Mouse (Mus musculus) thymus, postnatal 25 days (tissue): ENCODE data around the gene Gzmn.
"Not testable (repeated sequence)": the region's sequence is repeated elsewhere in the genome, so short reads cannot be mapped to it uniquely, and the experiment has no call there.

ENCODE experiments used
- DNase-seq: peaks from one replicate; pipeline ENCODE4 v3.0.0; 2022

Gene Gzmn

GRCm38 (mm10) chr14:56174499-56174898, at the start of gene Gzmn:
Gene Gzmn, minus strand, starts transcription at chr14:56174599.
- no peak for DNase-seq

- DNase-seq = no peak
These were observed 36.9 kb upstream of the Gzmn start, which contains the start of gene Gzmf for GRCm38 (mm10) chr14:56211317-56211716. Gene Gzmf, minus strand, starts transcription at chr14:56211417.

- no peak for DNase-seq
These were observed 31.2 kb upstream of the Gzmn start for GRCm38 (mm10) chr14:56205613-56206012.

DNA sequence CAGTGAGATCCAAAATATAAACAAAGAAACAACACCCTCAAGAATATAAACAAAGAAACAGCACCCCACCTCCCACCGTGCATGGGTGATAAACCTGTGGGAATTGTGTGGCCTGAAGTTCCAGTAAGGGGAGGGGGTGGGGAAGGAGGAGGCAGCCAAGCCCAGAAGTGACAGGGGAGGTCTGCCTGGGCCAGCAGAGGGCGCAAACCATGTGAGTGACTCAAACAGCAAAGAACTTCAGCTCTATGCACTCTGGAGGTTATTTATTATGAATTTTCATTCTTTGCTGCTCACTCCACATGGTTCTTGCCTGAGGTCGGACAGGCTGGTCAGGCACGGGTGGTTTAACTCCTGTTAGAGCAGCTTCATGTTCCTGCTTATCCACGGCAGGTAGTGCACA, 30.6 kb upstream of the Gzmn start:
- DNase-seq = peak; percentile 48

- peak; percentile 72 for DNase-seq
These were observed 29.6 kb upstream of the Gzmn start for GRCm38 (mm10) chr14:56203975-56204374.

DNA sequence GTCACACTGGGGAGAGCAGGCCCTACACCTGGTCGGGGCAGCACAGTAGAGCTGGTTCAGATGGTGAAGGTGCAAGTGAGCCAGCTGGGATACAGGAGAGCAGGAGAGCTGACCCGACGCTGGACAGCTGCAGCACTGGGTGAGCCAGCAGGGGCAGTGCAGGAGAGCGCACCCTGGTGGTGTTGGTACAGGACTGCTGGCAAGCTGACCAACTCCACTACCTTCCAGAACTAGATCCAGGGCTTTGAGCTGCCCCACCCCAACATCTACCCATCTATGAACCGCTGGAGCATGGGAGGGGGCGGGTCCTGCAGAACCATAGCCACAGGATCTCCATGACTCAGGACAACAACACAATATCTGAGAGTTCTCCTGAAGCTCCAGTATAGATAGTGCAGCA, 12.5 kb upstream of the Gzmn start:
- DNase-seq = no peak

DNA sequence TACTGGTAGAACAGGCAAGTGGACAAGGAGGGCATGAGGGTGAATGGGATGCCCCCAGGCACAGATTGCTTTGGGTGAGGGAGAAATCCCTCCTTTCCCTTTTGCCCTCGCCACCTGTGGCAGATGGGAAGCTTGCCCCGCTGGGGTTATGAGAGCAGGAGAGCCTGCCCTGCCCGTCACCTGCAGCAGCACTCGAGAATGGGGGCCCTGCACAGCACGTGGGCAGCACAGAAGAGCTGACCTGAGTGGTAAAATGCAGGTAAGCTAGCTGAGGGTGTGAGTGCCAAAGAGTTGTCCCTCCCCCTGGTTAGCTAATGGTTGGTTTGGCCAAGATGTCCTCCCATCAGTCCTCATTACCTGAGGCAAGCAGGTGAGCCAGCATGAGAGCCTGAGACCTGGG, 12.1 kb upstream of the Gzmn start:
- no peak for DNase-seq

- peak; percentile 44 for DNase-seq
These were observed 3.3 kb upstream of the Gzmn start for GRCm38 (mm10) chr14:56177651-56178050.

DNA sequence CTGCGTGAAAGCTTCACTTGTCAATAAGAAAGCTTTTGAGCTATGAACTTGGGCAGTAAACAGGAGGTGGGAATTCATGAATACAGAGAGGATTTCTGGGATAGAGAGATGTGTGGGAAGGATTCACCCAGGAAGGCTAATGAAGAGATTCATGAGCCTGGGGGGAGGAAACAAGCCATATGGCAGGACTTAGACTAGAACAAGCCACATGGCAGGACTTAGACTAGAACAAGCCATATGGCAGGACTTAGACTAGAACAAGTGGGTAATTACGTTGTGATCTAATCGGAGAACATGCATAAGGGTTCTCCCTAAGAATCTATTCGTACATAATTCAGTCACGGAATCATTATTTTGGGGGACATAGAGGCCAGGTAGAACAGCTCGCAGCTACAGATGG, 1.0 kb downstream of the Gzmn start:
- no peak for DNase-seq

GRCm38 (mm10) chr14:56172744-56173143, 1.7 kb downstream of the Gzmn start:
- DNase-seq = no peak

GRCm38 (mm10) chr14:56168009-56168408, 6.4 kb downstream of the Gzmn start:
- no peak for DNase-seq

GRCm38 (mm10) chr14:56162109-56162508, 12.3 kb downstream of the Gzmn start:
- DNase-seq = no peak

DNA sequence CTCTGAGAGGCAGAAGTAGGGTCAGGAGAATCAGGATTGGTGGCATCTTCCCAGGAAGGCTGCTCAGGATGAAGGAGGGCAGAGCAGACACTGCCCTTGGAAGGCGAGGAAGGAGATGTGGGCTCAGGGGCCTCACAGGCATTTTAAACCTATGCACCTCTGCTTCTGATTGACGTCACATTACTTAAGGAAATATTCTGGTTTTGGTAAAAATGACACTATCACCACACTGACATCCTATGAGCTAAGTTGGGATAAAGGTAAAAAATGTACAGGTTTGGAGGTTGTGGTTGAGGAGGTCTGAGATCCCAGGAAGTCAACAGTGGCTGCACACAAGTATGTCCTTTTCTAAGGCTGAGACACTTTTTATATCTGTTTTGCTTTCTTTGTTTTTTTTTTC, 14.9 kb downstream of the Gzmn start, which contains the start of gene Gzmg:
Gene Gzmg, minus strand, starts transcription at position 101 of the 400 bp plus-strand sequence.
- not testable (repeated sequence) for DNase-seq

- DNase-seq = peak; percentile 4
These were observed 19.1 kb downstream of the Gzmn start for GRCm38 (mm10) chr14:56155340-56155739.

GRCm38 (mm10) chr14:56133675-56134074, 40.7 kb downstream of the Gzmn start:
- not testable (repeated sequence) for DNase-seq

DNA sequence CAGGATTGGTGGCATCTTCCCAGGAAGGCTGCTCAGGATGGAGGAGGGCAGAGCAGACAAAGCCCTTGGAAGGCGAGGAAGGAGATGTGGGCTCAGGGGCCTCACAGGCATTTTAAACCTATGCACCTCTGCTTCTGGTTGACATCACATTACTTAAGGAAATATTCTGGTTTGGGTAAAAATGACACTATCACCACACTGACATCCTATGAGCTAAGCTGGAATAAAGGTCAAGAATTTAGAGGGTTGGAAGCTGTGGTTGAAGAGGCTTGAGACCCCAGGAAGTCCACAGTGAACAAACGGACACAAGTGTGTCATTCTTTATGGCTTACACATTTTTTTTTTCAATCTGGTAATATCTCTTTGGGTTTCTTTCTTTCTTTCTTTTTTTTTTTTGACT, 41.9 kb downstream of the Gzmn start, which contains the start of gene Gzmd:
Gene Gzmd, minus strand, starts transcription at position 101 of the 400 bp plus-strand sequence.
- DNase-seq = not testable (repeated sequence)

DNA sequence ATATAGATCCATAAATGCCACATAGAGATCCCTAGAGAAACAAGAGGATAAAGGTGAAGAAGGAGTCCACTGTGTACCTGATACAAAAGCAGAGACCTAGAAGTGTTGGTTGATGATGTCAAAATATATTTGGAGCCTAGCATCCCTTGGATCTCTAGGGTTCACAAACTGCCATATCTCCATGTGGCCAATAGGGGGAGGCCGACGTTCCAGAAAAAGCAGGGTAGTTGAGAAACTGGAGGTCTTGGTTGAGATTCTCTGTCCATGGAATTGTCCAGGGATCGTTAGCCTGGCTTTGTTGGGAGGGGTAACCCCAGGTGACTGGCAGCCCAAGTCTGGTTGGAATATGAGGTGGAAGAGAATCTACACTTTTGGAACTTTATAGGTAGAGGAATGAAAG, 46.1 kb downstream of the Gzmn start:
- no peak for DNase-seq

DNA sequence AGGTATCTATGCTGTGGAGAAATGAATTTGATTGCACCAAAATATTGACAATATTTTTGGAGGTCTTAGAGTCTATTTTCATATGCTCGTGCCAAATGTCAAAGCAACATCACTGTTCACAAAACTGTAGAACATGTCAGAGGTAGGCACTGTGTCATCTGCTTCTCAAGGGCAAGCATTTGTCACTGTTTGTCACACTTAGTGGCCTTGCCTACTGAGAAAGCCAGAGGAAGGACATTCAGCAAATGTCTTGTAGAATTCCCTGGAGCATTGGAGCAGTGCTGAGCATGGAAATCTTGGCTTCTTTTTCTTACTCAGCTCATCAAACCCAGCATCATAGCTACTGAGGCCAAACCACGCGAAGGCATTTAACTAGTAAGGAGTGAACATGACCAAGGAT, 50.9 kb downstream of the Gzmn start:
- no peak for DNase-seq

DNA sequence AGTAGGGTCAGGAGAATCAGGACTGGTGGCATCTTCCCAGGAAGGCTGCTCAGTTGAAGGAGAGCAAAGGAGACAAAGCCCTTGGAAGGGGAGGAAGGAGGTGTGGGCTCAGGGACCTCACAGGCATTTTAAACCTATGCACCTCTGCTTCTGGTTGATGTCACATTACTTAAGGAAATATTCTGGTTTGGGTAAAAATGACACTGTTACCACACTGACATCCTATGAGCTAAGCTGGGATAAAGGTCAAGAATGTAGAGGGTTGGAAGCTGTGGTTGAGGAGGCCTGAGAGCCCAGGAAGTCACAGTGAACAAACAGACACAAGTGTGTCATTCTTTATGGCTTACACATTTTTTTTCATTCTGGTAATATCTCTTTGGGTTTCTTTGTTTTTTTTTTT, 53.9 kb downstream of the Gzmn start, which contains the start of gene Gzme:
Gene Gzme, minus strand, starts transcription at position 101 of the 400 bp plus-strand sequence.
- no peak for DNase-seq
